Mouse (Mus musculus): Measurements from ENCODE around the gene Prss45. TPM values are rescaled to one million over a fixed set of nuclear protein-coding genes. Genes with fewer than 3 reads are reported as not detected.
"Not testable (repeated sequence)": the region's sequence is repeated elsewhere in the genome, so short reads cannot be mapped to it uniquely, and the experiment has no call there.

The Prss45 gene
- total RNA-seq (2021) = under 1 TPM; 0.28 to 0.79 TPM

DNA sequence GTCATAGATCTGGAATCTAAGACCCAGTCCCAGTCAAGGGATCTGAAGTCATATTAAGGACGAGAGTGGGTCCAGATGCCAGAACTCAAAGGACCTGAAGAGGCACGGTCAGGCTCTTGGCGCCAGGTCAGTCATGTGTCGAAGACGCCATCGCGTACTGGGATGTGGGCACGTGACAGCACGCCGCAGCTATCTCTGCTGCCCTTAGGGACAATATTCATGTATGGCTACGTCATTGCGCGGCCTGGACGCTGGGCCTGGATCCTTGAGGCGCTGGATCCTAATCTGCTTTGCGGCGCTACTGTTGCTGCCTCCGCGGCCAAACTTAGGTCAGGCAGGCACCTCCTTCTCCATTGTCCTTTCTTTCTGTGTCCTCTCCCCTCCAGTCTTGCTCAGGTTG lies at the start of gene Prss45:
Gene Prss45 (plus strand): TSS at position 178 of the 400 bp plus-strand sequence.
- DNase-seq (ENCODE audit: extremely low spot score in 1 of 2, low spot score in 2 of 2) = no peak
- intact Hi-C loops (cut with DNase I) = no loop called here

DNA sequence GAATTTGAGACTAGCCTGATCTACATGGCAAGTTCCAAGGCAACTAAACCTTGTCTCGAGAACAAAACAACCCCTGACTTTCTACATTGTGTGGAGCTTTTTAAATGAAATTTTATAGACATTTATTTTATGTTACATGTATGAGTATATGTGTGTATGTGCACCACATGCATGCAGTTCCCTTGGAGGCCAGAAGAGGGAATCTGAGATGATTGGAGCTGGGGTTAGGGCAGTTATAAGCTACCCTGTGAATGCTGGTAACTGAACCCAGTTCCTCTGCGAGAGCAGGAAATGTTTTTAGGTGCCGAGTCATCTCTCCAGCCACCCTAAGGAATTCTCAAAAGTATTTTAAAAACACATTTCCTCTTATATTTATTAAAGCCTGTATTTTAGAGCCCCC lies 46.2 kb upstream of the Prss45 start:
- intact Hi-C loops (cut with DNase I) = no loop called here
- DNase-seq (ENCODE audit: extremely low spot score in 1 of 2, low spot score in 2 of 2) = no peak

- intact Hi-C loops (cut with DNase I) = no loop called here
- DNase-seq (ENCODE audit: extremely low spot score in 1 of 2, low spot score in 2 of 2) = no peak
Measured at GRCm38 (mm10) chr9:110790462-110790861, 43.9 kb upstream of the Prss45 start.

- intact Hi-C loops (cut with DNase I) = no loop called here
- no peak for DNase-seq (ENCODE audit: extremely low spot score in 1 of 2, low spot score in 2 of 2)
Measured at GRCm38 (mm10) chr9:110797013-110797412, 37.4 kb upstream of the Prss45 start.

- intact Hi-C loops (cut with DNase I) = no loop called here
- peak in 1 of 2 experiments; percentile 24 for DNase-seq (ENCODE audit: extremely low spot score in 1 of 2, low spot score in 2 of 2)
Measured at GRCm38 (mm10) chr9:110797866-110798265, 36.5 kb upstream of the Prss45 start, which contains the start of gene Prss42. Gene Prss42 (plus strand): TSS chr9:110798166.

DNA sequence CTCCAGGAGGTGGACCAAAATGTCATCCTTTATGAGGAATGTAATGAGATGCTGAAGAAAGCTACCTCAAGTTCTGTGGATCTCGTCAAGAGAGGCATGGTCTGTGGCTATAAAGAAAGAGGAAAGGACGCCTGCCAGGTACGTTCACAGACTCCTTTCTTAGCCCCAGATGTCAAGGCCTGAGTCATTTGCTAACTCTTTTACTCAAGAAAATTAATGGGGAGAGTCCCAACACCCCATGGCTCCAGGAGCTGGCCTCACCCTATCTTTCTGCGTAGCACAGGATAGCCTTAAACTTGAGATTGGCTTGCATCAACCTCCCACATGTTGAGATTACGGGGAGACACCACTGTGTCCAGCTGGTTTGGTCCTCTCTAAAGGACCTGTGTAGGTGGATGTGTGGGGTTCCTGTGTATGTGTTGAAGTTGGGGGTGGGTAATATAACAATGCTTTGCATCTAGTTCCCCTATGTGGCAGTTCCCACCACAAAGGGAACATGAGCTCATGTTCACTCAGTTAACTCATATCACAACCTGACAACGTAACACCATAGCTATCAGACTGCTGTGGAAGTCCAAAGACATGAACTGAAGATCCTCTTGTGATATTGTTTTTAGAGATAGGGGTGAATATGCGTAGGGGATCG lies 33.4 kb upstream of the Prss45 start:
- no peak for DNase-seq (ENCODE audit: extremely low spot score in 1 of 2, low spot score in 2 of 2)
- intact Hi-C loops (cut with DNase I) = no loop called here

DNA sequence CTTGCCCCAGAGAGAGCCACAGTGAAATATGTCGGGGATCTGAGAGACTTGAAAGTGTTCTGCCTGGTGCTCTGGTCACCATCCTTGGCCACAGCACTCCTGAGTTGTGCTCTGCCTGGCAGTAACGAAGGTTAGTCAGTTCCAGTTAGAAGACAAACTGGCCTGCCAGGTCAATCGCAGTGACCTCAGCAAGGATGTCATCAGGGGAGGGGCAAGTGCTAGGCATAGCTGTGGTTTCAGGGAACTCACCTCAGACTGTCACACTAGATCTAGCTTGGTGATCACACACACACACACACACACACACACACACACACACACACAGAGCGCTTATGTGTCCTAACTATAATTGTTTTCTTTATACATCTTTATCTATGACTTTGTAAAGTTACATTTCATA lies 31.1 kb upstream of the Prss45 start:
- intact Hi-C loops (cut with DNase I) = no loop called here
- DNase-seq (ENCODE audit: extremely low spot score in 1 of 2, low spot score in 2 of 2) = no peak

- DNase-seq (ENCODE audit: extremely low spot score in 1 of 2, low spot score in 2 of 2) = no peak
- intact Hi-C loops (cut with DNase I) = no loop called here
Measured at GRCm38 (mm10) chr9:110810051-110810450, 24.3 kb upstream of the Prss45 start.

GRCm38 (mm10) chr9:110813789-110814188 lies 20.6 kb upstream of the Prss45 start, which contains the start of gene Prss44:
Gene Prss44 (plus strand): TSS chr9:110813994.
- intact Hi-C loops (cut with DNase I) = no loop called here

DNA sequence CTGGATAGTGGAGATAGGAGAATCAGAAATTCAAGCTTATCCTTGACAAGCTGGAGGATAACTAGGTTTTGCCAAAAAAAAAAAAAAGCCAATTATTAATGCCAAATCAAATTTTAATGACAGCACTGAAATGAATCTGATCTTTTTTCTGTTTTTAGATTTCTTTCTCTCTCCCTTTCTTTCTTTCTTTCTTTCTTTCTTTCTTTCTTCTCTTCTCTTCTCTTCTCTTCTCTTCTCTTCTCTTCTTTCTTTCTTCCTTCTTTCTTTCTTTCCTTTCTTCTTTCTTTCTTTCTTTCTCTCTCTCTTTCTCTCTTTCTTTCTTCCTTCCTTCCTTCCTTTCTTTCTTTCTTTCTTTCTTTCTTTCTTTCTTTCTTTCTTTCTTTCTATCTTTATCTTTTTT lies 13.8 kb upstream of the Prss45 start:
- DNase-seq (ENCODE audit: extremely low spot score in 1 of 2, low spot score in 2 of 2); intact Hi-C loops (cut with DNase I): not testable (repeated sequence)

More at GRCm38 (mm10) chr9:110813789-110814188, 20.6 kb upstream of the Prss45 start, which contains the start of gene Prss44:
- no peak for DNase-seq (ENCODE audit: extremely low spot score in 1 of 2, low spot score in 2 of 2)

DNA sequence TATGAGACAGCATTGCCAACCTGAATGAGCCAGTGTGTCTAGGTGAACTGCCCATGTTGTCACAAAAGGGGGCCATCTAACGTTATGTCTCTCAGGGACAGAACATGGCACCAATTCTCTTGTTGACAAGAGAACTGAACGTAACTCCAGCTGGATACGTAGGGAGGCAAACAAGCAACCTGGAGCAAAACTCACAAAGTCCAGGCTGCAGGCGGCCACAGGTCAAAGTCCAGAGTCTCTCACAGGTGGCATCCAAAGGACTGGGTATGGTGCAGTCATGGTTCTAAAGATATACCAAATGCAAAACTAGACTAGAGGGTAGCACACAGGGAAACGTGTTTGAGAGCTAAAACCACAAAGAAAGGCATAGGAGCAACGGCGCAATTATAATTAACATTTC lies 13.0 kb upstream of the Prss45 start:
- no peak for DNase-seq (ENCODE audit: extremely low spot score in 1 of 2, low spot score in 2 of 2)
- intact Hi-C loops (cut with DNase I) = no loop called here

DNA sequence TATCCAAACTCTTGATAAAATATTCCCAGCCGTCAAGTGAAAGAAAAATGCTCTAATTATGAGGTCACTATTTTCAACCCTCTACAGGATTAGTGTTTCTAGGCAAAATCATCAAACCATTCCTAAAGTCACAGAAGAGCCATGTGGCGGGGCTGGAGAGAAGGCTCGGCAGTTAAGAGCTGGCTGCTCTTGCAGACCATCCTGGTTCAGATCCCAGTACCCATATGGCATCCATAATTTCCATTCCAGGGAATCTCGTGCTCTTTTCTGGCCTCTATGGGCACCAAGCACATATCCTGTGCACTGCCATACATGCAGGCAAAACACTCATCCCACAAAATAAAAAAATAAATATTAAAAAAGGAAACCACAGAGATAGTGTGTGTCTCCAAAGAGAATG lies 9.0 kb upstream of the Prss45 start:
- intact Hi-C loops (cut with DNase I) = no loop called here

DNA sequence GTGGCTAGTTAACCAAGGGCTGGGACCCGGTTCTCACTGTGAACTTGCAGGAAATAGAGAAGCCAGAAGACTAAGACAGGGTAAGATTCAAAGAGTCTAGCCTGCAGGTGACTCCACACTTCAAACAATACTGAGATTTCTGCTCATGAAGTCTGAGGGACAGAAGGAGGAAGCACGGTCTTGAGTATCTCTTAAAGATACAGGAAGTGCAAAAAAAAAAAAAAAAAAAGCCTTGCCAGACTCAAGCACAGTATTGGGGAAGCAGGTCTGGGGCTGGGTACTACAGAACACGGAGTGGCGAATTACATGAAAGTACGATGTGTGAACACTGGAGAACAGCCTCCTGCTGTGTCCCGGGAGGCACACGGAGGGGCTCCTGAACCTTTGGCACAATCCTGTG lies 8.6 kb upstream of the Prss45 start:
- intact Hi-C loops (cut with DNase I) = no loop called here
- no peak for DNase-seq (ENCODE audit: extremely low spot score in 1 of 2, low spot score in 2 of 2)

More for the DNA sequence above, 9.0 kb upstream of the Prss45 start:
- DNase-seq (ENCODE audit: extremely low spot score in 1 of 2, low spot score in 2 of 2) = no peak

DNA sequence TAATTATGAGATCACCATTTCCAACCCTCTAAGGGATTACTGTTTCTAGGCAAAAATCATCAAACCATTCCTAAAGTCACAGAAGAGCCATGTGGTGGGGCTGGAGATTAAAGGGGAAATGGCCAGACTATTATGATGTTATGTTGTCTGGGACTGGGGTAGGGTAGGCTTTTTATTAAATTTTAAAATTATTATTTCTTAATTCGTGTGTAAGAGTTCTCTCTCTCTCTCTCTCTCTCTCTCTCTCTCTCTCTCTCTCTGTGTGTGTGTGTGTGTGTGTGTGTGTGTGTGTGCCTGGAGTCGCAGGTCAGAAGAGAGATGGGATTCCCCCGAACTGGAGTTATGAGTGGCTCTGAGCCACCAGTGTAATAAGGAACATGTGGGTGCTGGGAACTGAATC lies 8.0 kb upstream of the Prss45 start, which contains the start of gene Prss43:
Gene Prss43 (plus strand): TSS at position 301 of the 400 bp plus-strand sequence.
- intact Hi-C loops (cut with DNase I) = no loop called here
- no peak for DNase-seq (ENCODE audit: extremely low spot score in 1 of 2, low spot score in 2 of 2)

DNA sequence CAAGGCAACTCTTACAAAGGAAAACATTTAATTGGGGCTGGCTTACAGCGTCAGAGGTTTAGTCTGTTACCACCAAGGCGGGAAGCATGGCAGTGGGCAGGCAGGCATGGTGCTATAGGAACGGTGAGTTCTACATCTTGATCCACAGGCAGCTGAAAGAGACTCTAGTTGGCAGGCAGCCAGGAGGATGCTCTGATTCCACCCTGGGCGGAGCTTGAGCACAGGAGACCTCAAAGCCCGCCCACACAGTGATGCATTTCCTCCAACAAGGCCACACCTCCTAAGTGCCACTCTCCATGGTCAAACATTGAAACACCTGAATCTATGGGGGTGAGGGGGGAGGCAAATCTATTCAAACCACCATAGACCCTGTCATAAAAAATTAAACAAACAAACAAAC lies 1.4 kb upstream of the Prss45 start:
- intact Hi-C loops (cut with DNase I) = no loop called here
- no peak for DNase-seq (ENCODE audit: extremely low spot score in 1 of 2, low spot score in 2 of 2)

DNA sequence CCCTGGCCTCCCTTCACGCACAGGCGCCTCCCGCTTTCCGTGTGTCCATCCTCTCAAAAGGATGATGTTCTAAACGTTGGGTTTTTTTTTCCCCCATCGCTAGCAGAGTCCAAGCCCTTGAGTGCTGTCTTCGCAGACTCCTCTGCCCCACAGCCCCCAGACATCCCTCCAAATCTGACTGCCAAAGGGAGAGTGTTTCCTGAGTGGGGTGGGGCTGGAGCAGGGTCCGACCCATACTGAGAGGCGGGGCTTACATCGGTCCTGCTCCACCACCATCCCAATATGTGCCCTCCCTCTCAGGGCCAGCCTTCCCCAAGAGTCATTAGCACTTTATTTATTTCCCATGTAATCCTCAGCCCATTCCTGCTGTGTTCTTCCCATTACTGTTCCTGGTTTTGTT lies 573 bp downstream of the Prss45 start:
- intact Hi-C loops (cut with DNase I) = no loop called here
- DNase-seq (ENCODE audit: extremely low spot score in 1 of 2, low spot score in 2 of 2) = no peak

DNA sequence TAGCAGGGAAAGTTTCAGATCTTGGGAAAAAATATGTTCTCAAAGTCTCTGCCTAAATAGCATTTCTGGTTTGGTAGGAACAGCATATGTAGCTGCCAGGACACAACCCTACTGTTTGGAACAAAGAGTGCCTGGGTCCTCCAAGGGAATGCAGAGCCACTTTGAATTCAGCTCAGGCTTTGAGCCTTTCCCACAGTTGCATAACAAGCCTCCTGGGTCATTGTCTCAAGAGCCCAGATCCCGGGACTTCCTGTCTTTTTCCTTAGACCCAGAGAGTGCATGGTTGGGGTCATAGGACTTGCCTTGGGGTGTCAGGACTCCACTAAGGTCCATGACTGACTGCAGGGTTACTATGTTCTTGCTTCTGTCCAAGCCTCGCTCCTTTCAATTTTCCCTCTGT lies 1.7 kb downstream of the Prss45 start:
- intact Hi-C loops (cut with DNase I) = no loop called here
- DNase-seq (ENCODE audit: extremely low spot score in 1 of 2, low spot score in 2 of 2) = peak in 1 of 2 experiments; percentile 50

GRCm38 (mm10) chr9:110840905-110841304 lies 6.5 kb downstream of the Prss45 start:
- intact Hi-C loops (cut with DNase I) = no loop called here
- DNase-seq (ENCODE audit: extremely low spot score in 1 of 2, low spot score in 2 of 2) = no peak

DNA sequence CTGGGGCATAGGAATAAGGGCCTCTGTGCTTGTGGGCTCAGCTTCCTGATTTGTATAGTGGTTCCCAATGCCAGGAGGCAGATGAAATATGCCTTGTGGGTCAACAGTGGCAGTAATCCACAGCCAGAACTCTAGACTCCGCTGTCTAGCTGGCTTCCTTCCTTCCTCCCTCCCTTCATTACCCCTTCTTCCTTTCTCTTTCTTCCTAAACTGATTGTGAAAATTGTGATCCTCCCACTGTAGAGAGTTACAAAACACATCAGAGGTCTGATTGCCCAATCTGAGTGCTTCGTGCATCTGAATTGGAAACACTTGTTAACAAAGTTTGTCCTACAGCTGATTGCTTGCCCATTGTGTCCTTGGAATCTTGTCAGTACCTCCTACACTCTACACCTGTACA lies 7.0 kb downstream of the Prss45 start:
- DNase-seq (ENCODE audit: extremely low spot score in 1 of 2, low spot score in 2 of 2) = no peak
- intact Hi-C loops (cut with DNase I) = no loop called here

GRCm38 (mm10) chr9:110844206-110844605 lies 9.8 kb downstream of the Prss45 start, which contains the start of gene Prss46:
Gene Prss46 (plus strand): TSS chr9:110844506.
- DNase-seq (ENCODE audit: extremely low spot score in 1 of 2, low spot score in 2 of 2) = no peak
- intact Hi-C loops (cut with DNase I) = no loop called here

GRCm38 (mm10) chr9:110849162-110849561 lies 14.8 kb downstream of the Prss45 start:
- DNase-seq (ENCODE audit: extremely low spot score in 1 of 2, low spot score in 2 of 2) = no peak
- intact Hi-C loops (cut with DNase I) = no loop called here
